Mouse (Mus musculus): Measurements from ENCODE around the gene Iqgap1.

DNA sequence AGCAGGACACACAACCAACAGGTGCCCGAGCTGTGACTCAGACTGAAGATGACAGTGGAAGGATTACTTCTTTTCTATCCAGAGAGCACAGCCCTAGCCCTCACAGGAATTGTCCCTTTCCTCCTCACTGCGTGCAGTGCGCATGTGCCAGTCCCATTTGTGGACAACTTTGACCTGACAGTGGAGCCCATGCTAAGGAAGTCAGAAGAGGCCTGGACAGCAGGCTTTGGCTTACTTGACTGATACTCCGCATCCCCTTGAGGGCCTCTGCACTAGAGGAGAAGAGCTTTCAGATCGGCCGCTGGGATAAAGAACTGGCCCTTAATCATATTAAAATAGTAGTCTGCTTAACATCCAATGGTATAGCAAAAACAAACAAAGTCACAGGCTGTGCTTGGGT lies 154.9 kb downstream of the Iqgap1 start:
- TF ChIP-seq POLR2A (IDR thresholded peaks at IDR 0.05; ENCODE audit: borderline replicate concordance, low read depth, low read length) (no peak), CTCF (IDR thresholded peaks at IDR 0.05; ENCODE audit: low read depth, low read length) (no peak)
